Mouse (Mus musculus): ENCODE results near the gene Gm6904. TPM values are rescaled to one million over a fixed set of nuclear protein-coding genes. Genes with fewer than 3 reads are reported as not detected.

The Gm6904 gene
- not detected in 2 replicates for total RNA-seq (2023)

DNA sequence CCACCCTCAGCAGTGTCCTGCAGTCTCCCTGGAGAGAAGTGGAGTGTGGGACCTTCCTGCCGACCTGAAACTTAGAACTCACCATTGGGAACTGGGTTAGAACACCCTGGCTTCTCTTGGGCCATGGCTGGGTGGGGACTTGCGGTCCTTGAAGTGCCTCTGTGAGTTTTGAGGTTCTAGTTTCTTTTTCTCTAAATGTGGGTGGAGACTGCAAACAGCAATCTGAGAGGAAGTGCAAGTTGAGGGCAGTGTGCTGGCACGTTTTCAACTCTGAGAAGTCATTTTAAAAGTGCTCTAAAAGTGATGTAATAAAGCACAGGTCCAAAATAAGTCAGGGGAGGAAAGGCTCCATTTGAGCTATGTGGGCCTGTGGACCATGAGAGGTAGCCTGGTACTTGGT, at the start of gene Gm6904:
Gene Gm6904 (minus strand): TSS at position 161 of the 400 bp plus-strand sequence.

DNA sequence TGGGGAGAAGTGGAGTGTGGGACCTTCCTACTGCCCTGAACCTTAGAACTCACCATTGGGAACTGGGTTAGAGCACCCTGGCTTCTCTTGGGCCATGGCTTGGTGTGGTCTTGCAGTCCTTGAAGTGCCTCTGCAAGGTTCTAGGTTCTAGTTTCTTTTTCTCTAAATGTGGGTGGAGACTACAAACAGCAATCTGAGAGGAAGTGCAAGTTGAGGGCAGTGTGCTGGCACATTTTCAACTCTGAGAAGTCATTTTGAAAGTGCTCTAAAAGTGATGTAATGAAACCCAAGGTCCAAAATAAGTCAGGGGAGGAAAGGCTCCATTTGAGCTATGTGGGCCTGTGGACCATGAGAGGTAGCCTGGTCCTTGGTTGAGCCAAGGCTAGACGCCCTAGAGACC, 37.4 kb upstream of the Gm6904 start, which contains the start of gene Phf11a:
Gene Phf11a (minus strand): TSS at position 132 of the 400 bp plus-strand sequence.

DNA sequence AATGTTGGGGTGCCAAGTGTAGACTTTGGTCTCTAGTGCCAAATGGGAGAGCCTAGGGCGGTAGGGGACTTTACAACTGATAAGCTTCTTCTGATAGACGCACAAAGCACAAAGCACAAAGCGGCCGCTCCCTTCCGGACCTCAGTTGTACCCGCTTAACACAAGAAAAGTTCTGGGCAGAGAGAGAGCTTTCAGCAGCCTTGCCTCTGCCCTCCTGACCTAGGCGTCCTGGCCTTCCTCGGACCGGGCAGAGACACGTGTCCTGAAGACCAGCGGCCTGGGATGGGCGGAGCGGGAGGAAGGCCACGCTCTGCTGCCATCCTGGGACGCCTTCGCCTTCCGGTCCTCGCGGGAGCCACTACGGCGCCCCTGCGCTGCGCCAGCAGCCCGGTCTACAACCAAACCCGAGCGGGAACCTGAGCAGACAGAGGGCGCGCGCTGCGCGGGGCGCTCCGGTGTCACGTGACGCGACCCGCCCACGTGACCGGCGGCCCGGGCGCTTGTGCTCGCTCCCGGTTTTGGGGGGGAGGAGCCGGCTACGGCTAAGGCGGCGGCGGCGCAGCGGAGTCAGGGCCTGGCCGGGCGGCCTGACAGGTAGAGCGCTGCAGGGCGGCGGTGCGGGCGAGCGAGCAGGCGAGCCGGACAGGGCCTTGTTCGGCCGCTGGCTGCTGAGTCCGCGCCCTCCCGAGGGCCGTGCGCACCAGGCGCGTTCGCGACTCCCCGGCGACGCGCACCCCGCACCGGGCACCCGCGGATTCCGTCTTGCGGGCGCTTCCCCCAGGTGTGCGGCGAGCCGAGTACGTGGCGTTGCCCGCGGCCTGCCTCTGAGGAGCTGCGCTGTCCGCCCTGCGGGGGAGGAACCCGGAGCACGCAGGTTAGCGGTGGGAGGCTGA, 59.1 kb downstream of the Gm6904 start, which contains the start of gene Rcbtb1:
Gene Rcbtb1 (plus strand): TSS at position 499 of the 893 bp plus-strand sequence.

Other genes with a start within 250 kb of the Gm6904 start
- not detected in 2 replicates for gene 1700129C05Rik, start 117.3 kb downstream of the Gm6904 start, total RNA-seq (2023)
- gene Gm5142, start 81.5 kb downstream of the Gm6904 start, total RNA-seq (2023): not detected in 2 replicates
- gene Rcbtb1, start 59.0 kb downstream of the Gm6904 start, total RNA-seq (2023): 7.1 and 8.9 TPM in 2 replicates
- 0.59 TPM in 1 of 2 replicates, not detected in the other for gene Phf11a, start 37.3 kb upstream of the Gm6904 start, total RNA-seq (2023)
- 1.3 and 6.2 TPM in 2 replicates for gene Phf11b, start 81.1 kb upstream of the Gm6904 start, total RNA-seq (2023)
- 1.3 and 3.2 TPM in 2 replicates for gene Phf11d, start 105.3 kb upstream of the Gm6904 start, total RNA-seq (2023)
- gene Phf11c, start 135.2 kb upstream of the Gm6904 start, total RNA-seq (2023): 0.32 and 0.84 TPM in 2 replicates
- gene Setdb2, start 180.7 kb upstream of the Gm6904 start, total RNA-seq (2023): 12.5 and 12.7 TPM in 2 replicates
- gene Cab39l, start 180.8 kb upstream of the Gm6904 start, total RNA-seq (2023): 8.7 and 12.9 TPM in 2 replicates

Data from neutrophil, adult 65 days (primary cell).